Mouse (Mus musculus) neural tube, embryonic 14.5 days (tissue): ENCODE measurements around the gene Prdx1. TPM values are rescaled to one million over a fixed set of nuclear protein-coding genes. Genes with fewer than 3 reads are reported as not detected.

Experiments used
- ATAC-seq: fragments of 200-750 bp; cut with Nextera tagmentation; 2 replicates; pipeline ENCODE4 v1.8.0; 2017; ENCODE audit warnings: low read depth, mild to moderate bottlenecking, moderate TSS enrichment, moderate library complexity
- H3K27ac ChIP-seq: fragments of 300-500 bp; sonication (generic); 2 replicates; pipeline ENCODE4 v1.5.1; 2014; ENCODE audit warnings: low read depth, mild to moderate bottlenecking, control low read depth, low read length, moderate library complexity, mixed read lengths
- H3K27me3 ChIP-seq: fragments of 300-500 bp; sonication (generic); 2 replicates; pipeline ENCODE4 v1.6.1; 2014; ENCODE audit warnings: low read length; ENCODE audit not compliant: control insufficient read depth, insufficient read depth
- H3K36me3 ChIP-seq: fragments of 300-500 bp; sonication (generic); 2 replicates; pipeline ENCODE4 v1.6.1; 2014; ENCODE audit warnings: low read length, mixed read lengths; ENCODE audit not compliant: control insufficient read depth, insufficient read depth
- H3K4me1 ChIP-seq: fragments of 300-500 bp; sonication (generic); 2 replicates; pipeline ENCODE4 v1.6.1; 2014; ENCODE audit warnings: low read length; ENCODE audit not compliant: control insufficient read depth, insufficient read depth
- H3K4me2 ChIP-seq: fragments of 300-500 bp; sonication (generic); 2 replicates; pipeline ENCODE4 v1.6.1; 2014; ENCODE audit warnings: mild to moderate bottlenecking, low read depth, low read length, control low read depth
- H3K4me3 ChIP-seq: fragments of 300-500 bp; sonication (generic); 2 replicates; pipeline ENCODE4 v1.5.1; 2014; ENCODE audit warnings: low read depth, low read length, control low read depth, mixed read lengths
- H3K9ac ChIP-seq: fragments of 300-500 bp; sonication (generic); replicated peaks from 2 replicates; pipeline ENCODE4 v1.6.1; 2014; ENCODE audit warnings: low read depth, mild to moderate bottlenecking, control low read depth, low read length, mixed read lengths
- H3K9me3 ChIP-seq: fragments of 300-500 bp; sonication (generic); 2 replicates; pipeline ENCODE4 v1.6.1; 2016; ENCODE audit warnings: low read length; ENCODE audit not compliant: control insufficient read depth
- WGBS: fragments of 180-500 bp; shearing (Covaris S2); extraction: QIAGEN DNeasy Blood & Tissue Kit; methylation state at CpG from one replicate; pipeline ENCODE4 v1.1.7; 2014; 5-methylcytosine and 5-hydroxymethylcytosine counted together
- polyA plus RNA-seq: library from polyadenylated mRNA; unstranded; fragments of >200 nt; fragmentation: Nextera tagmentation; extraction: Ambion mirVana; gene quantifications from 2 replicates; pipeline ENCODE4 v1.2.1, GENCODE M21; 2014

The Prdx1 gene
- polyA plus RNA-seq, 1 experiment from 2014 or later: 311 TPM

DNA sequence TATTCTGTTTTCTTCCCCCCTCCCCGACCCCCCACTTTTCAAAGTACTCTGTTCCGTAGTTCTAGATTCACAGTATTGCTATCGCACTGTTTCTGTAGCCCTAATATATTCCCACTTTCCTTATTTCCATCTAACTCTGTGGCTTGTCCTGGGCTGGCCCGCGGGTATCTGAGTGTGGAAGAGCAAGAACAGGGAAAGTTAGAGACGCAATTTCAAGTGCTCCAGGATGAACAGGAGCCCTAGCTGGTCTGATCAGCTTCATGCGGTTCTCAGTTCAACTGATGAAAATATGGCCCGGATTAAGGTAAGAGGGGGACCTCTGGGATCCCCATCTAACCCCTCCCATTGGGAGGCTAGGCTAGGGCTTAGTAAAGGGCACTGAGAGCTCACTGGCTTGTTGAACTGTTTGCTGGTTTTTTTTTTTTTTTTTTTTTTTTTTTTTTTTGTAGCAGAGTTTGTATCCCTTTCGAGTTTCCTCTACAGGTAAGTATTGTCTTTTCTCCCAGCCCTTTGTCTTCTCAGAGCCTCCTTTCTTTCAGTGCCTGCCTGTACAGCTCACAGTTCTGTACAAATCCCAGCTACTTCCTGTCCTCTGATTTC, 23.5 kb downstream of the Prdx1 start:
- Histone ChIP-seq H3K9ac (peak overlapping the region; percentile 34; the same call in 1 of the 2 replicates), H3K4me3 (peak overlapping the region; percentile 47), H3K27me3 (no peaks in the 10 kb centered on the region), H3K9me3 (no peaks in the 10 kb centered on the region), H3K4me1 (peaks cover 7% of the 10 kb centered on the region; the same call in 1 of the 2 replicates), H3K4me2 (peak overlapping the region; percentile 73), H3K27ac (no peak overlapping the region), H3K36me3 (no peaks in the 10 kb centered on the region)
- peak; percentile 16; the same call in 1 of the 2 replicates for ATAC-seq
- WGBS: 6% methylated on average over 9 of the region's 9 CpGs

DNA sequence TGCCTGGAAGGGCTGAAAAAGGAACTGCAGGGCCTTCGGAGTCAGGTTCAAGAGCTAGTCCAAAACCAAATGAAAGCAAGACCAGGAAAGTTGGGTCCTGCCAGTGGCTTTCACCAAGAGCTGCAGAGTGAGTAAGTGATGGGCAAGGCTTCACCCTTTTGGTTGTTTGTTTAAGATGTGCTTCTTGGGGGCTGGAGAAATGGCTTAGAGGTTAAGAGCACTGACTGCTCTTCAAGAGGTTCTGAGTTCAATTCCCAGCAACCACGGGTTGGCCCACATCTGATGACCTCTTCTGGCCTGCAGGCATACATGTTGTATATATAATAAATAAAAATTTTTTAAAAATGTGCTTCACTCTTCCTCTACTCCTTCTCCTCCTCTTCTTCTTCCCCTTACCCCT, 24.8 kb downstream of the Prdx1 start:
- H3K27me3 ChIP-seq: no peaks in the 10 kb centered on the region
- 92% methylated on average over 2 of the region's 2 CpGs for WGBS
- H3K4me2 ChIP-seq: no peak overlapping the region
- no peaks in the 10 kb centered on the region for H3K9me3 ChIP-seq
- H3K9ac ChIP-seq: no peak overlapping the region
- no peak overlapping the region for H3K4me3 ChIP-seq
- H3K36me3 ChIP-seq: no peaks in the 10 kb centered on the region
- no peak overlapping the region for H3K27ac ChIP-seq
- H3K4me1 ChIP-seq: peaks cover 7% of the 10 kb centered on the region; the same call in 1 of the 2 replicates
- ATAC-seq: no peak

DNA sequence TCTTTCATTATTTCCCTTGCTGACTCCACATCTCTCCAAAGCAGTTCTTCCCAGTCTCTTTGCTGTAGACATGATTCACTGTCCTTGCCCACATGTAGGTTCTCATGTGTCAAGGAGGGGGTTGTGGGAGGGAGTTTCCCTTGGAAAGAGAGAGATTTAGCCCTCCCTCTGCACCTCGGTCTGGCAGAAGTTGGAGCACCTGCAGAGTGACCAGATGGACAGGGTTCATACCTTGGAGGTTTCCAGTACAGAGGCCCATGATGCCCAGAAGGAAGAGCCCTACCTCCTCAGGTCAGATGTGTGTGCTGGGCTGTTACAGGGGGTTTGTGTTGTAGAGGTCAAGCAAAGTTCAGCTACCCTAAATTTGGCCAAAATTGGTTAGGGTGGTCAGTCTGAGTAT, 27.2 kb downstream of the Prdx1 start:
- no peak overlapping the region for H3K27ac ChIP-seq
- H3K9ac ChIP-seq: no peak overlapping the region
- no peak overlapping the region for H3K4me2 ChIP-seq
- ATAC-seq: no peak
- H3K27me3 ChIP-seq: no peaks in the 10 kb centered on the region
- H3K4me3 ChIP-seq: no peak overlapping the region
- peaks cover 7% of the 10 kb centered on the region; the same call in 1 of the 2 replicates for H3K4me1 ChIP-seq
- H3K36me3 ChIP-seq: no peaks in the 10 kb centered on the region
- H3K9me3 ChIP-seq: no peaks in the 10 kb centered on the region
- WGBS: 96% methylated on average over 1 of the region's 1 CpGs

DNA sequence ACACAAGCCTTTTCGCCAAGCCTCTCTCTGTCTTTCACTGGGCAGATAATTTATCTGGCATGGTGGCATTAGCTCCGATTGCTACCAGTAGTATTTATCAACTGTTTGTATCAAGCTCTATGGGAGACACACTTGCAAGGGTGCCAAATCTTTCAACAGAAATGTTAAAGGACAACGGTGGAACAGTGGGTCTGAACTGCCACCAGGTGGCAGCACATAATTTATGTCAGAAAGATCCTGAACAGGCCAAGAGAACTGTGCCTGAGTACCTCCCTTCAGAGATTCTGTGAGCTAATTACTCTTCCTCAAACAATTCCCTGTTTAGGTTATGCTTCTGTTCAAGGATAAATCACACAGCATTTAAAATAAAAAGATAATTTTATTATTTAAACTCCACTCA, 34.1 kb downstream of the Prdx1 start:
- no peaks in the 10 kb centered on the region for H3K36me3 ChIP-seq
- ATAC-seq: no peak
- H3K9me3 ChIP-seq: no peaks in the 10 kb centered on the region
- no peak overlapping the region for H3K4me2 ChIP-seq
- H3K27me3 ChIP-seq: no peaks in the 10 kb centered on the region
- H3K4me1 ChIP-seq: peaks cover 10% of the 10 kb centered on the region
- no peak overlapping the region for H3K4me3 ChIP-seq
- 13% methylated on average over 3 of the region's 3 CpGs for WGBS
- H3K27ac ChIP-seq: no peak overlapping the region
- no peak overlapping the region for H3K9ac ChIP-seq

DNA sequence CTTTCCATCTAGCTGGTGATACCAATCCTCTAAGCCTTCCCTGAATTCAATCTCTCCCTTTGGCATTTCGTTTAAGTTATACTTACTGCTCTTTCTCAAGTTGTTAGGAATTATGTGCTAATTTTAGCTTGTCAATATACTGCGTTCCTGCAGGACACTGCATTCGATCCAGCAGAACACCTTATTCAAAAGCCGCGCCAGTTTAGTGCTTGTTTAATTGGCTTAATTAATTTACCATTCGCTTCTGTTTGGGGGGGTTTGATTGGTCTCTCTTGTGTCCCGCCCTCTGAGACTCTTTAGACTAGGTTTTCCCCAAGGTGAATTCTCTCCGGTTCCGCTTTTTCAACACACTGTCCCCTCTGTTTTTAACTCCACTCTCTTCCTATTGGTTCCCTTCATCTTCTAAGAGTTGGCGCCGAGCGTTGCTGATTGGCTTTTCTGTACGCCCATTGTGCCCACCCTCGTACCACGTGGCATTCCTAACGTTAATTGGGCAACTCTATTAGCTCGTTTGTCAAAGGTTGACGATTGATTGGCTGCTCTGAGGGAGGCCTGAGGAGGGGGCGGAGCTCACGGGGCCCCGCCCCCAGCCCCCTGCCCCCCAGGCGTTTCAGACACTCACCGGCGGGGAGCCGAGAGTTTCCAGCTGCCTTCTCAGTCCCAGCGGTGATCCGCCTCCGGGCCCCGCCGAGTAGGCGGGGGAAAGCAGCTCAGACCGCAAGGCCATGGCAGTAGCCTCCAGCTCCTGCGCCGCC, 35.2 kb downstream of the Prdx1 start, which contains the start of gene Tesk2:
TSS of gene Tesk2 (plus strand) at position 606 of the 755 bp plus-strand sequence.
- peak; percentile 97 for ATAC-seq
- Histone ChIP-seq H3K9ac (peak within 1 kb of the TSS; percentile 54), H3K27ac (peak within 1 kb of the TSS; percentile 58; the same call in 1 of the 2 replicates), H3K36me3 (no peaks in the 10 kb centered on the region), H3K27me3 (no peaks in the 10 kb centered on the region), H3K4me3 (peak within 1 kb of the TSS; percentile 67), H3K4me1 (peaks cover 10% of the 10 kb centered on the region), H3K9me3 (no peaks in the 10 kb centered on the region), H3K4me2 (peak within 1 kb of the TSS; percentile 95)
- under 1% methylated on average over 34 of the region's 34 CpGs for WGBS

DNA sequence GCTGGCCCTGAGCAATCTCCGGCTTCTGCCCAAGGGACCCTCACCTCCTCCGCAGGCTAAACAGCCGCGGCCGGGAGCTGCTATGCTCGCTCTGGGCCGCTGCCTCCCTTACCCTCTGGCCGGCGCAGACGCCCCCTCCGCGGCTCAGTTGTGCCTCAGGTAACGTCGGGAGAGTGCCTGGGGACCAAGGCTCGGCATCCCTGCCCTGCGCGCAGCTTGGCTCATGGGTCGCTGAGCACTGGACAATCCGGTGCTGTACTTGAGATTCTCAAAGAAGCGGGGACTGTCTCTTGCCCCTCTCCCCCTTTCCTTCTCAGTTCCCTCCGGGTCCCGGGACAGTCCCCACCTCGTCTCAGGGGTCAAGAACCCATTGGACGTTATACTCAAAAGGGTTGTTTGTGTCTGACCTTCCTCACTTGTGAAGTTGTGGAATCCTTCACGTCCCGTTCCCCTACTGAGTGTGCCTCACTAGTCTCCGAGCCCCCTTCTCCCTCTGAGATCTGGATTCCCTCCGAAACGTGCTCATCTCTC, 35.8 kb downstream of the Prdx1 start:
- Histone ChIP-seq H3K4me2 (peak overlapping the region; percentile 95), H3K4me1 (peaks cover 10% of the 10 kb centered on the region), H3K9me3 (no peaks in the 10 kb centered on the region), H3K36me3 (no peaks in the 10 kb centered on the region), H3K9ac (peak overlapping the region; percentile 54), H3K27ac (peak overlapping the region; percentile 58; the same call in 1 of the 2 replicates), H3K27me3 (no peaks in the 10 kb centered on the region), H3K4me3 (peak overlapping the region; percentile 67)
- whole genome bisulfite sequencing: 1% methylated on average over 24 of the region's 29 CpGs
- no peak for ATAC-seq

DNA sequence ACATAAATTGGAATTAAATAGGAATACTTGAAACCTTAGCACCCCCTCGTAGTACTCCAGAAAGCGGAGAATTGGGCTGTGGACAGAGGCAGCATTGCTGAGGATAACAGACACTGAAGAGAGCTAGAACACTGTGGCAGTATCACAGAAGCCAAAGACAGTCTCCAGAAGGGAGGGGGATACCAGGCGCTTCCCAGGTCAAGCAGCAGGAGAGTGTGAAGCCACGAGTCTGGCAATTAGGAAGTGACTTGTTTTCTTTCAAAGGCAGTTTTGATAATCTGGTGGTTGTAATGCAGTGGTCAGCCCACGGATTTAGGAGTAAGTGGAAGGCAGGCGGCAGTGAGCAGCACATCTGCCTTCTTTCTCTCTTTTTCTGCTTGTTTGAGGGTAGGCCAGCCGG, 36.9 kb downstream of the Prdx1 start:
- Histone ChIP-seq H3K4me1 (peaks cover 10% of the 10 kb centered on the region), H3K27me3 (no peaks in the 10 kb centered on the region), H3K4me2 (no peak overlapping the region), H3K36me3 (no peaks in the 10 kb centered on the region), H3K27ac (no peak overlapping the region), H3K4me3 (no peak overlapping the region), H3K9me3 (no peaks in the 10 kb centered on the region), H3K9ac (no peak overlapping the region)
- WGBS: 30% methylated on average over 7 of the region's 7 CpGs
- no peak for ATAC-seq

DNA sequence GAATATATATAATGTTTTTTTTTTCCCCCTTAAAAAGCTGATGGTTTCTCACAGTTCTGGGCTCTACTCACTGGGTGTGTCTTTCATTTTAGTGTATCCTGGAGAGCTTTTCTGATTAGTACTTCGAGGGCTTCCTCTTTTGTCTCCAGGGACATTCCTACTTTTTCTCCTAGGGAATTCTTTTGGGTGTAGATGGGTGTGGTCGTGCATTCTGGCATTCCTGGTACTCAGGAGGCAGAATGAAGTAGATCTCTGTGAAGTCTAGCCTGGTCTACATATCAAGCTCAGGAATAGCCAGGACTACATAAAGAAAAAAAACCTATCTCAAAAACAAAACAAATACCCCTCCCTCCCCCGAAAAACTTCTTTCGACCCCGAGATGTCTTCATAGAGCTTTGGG, 40.1 kb downstream of the Prdx1 start:
- Histone ChIP-seq H3K27me3 (no peaks in the 10 kb centered on the region), H3K9me3 (no peaks in the 10 kb centered on the region), H3K4me2 (no peak overlapping the region), H3K9ac (no peak overlapping the region), H3K27ac (no peak overlapping the region), H3K36me3 (no peaks in the 10 kb centered on the region), H3K4me1 (peaks cover 10% of the 10 kb centered on the region), H3K4me3 (no peak overlapping the region)
- no peak for ATAC-seq
- 88% methylated on average over 5 of the region's 5 CpGs for WGBS

DNA sequence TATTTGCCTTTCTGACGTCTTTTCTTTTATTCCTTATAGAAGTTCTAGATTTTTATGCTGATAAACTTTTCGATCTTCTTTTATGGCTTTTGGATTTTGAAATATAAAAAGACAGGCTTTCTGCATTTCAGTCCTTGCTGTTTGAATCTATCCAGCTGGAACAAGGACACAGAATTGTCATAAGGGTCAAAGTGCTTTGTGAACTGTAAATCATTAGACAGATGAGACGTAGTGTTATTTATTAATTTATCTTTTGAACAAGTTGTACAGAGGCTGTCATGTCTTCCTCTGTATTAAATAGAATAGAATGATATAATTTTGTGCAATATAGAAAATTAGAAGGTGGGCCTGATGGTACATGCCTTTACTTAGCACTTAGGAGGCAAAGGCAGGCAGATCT, 42.1 kb downstream of the Prdx1 start:
- no peak overlapping the region for H3K4me3 ChIP-seq

More for the DNA sequence above, 42.1 kb downstream of the Prdx1 start:
- Histone ChIP-seq H3K36me3 (no peaks in the 10 kb centered on the region), H3K9me3 (no peaks in the 10 kb centered on the region), H3K4me2 (no peak overlapping the region), H3K9ac (no peak overlapping the region), H3K27me3 (no peaks in the 10 kb centered on the region), H3K27ac (no peak overlapping the region), H3K4me1 (peaks cover under 1% of the 10 kb centered on the region; the same call in 1 of the 2 replicates)
- no peak for ATAC-seq
- 84% methylated on average over 3 of the region's 3 CpGs for WGBS
